Mouse (Mus musculus) C2C12 (cell line): ENCODE results near the gene Slc36a2. TPM values are rescaled to one million over a fixed set of nuclear protein-coding genes. Genes with fewer than 3 reads are reported as not detected.
A peak's percentile ranks its signal among the peaks of the same experiment; 100 is the strongest.

Experiments
- H3K27me3 ChIP-seq: one replicate; pipeline ENCODE4 v1.6.1; 2011; ENCODE audit not compliant: control insufficient read depth, insufficient read depth, insufficient read length
- H3K36me3 ChIP-seq: one replicate; pipeline ENCODE4 v1.6.1; 2011; ENCODE audit not compliant: control insufficient read depth, insufficient read depth
- H3K4me3 ChIP-seq: one replicate; pipeline ENCODE4 v1.5.1; 2011; ENCODE audit warnings: mild to moderate bottlenecking, control low read depth; ENCODE audit not compliant: poor library complexity, insufficient read depth, severe bottlenecking
- H3K79me2 ChIP-seq: one replicate; pipeline ENCODE4 v1.6.1; 2011; ENCODE audit not compliant: control insufficient read depth, insufficient read depth
- H3K79me3 ChIP-seq: one replicate; pipeline ENCODE4 v1.6.1; 2011; ENCODE audit warnings: low read depth, control low read depth
- H3ac ChIP-seq: one replicate; pipeline ENCODE3; 2011; ENCODE audit warnings: low read depth; ENCODE audit not compliant: control insufficient read depth, insufficient read length
- CEBPB ChIP-seq: IDR thresholded peaks from one replicate; pipeline ENCODE4 v1.6.1; 2011; ENCODE audit warnings: low read depth, mild to moderate bottlenecking, control low read depth, moderate library complexity
- CTCF ChIP-seq: IDR thresholded peaks from one replicate; pipeline ENCODE4 v1.5.1; 2011; ENCODE audit not compliant: control insufficient read depth, insufficient read depth, insufficient read length
- FOSL1 ChIP-seq: IDR thresholded peaks from one replicate; pipeline ENCODE4 v1.8.0; 2011; ENCODE audit warnings: mild to moderate bottlenecking, low read length; ENCODE audit not compliant: poor library complexity, insufficient read depth, severe bottlenecking
- MAX ChIP-seq: IDR thresholded peaks from one replicate; pipeline ENCODE4 v1.6.1; 2011; ENCODE audit warnings: mild to moderate bottlenecking, control low read depth
- MYOD1 ChIP-seq: IDR thresholded peaks from one replicate; pipeline ENCODE4 v1.6.1; 2011; ENCODE audit warnings: low read depth; ENCODE audit not compliant: control insufficient read depth, insufficient read length
- MYOG ChIP-seq: IDR thresholded peaks from one replicate; pipeline ENCODE4 v1.6.1; 2011; ENCODE audit not compliant: control insufficient read depth, insufficient read length; ENCODE audit errors: extremely low read depth
- USF1 ChIP-seq: IDR thresholded peaks from one replicate; pipeline ENCODE4 v1.6.1; 2011; ENCODE audit warnings: low read depth, mild to moderate bottlenecking, control low read depth, moderate library complexity
- polyA plus RNA-seq: library from polyadenylated mRNA; unstranded; fragments of >200 nt; fragmentation: generic; extraction: Trizol; gene quantifications from one replicate; pipeline ENCODE4 v1.2.1, GENCODE M21; 2012; ENCODE audit warnings: missing spikeins

The Slc36a2 gene
- polyA plus RNA-seq, 1 experiment: not detected

- H3K27me3 ChIP-seq: no peaks in the 10 kb centered on the region
- no peaks in the 10 kb centered on the region for H3K36me3 ChIP-seq
- H3K79me3 ChIP-seq: no peaks in the 10 kb centered on the region
- H3K4me3 ChIP-seq: no peak overlapping the region
- H3ac ChIP-seq: no peak overlapping the region
- TF ChIP-seq CTCF: no peak
- TF ChIP-seq MYOD1: no peak
- TF ChIP-seq CEBPB: no peak
- no peak for TF ChIP-seq USF1
- no peak for TF ChIP-seq FOSL1
- TF ChIP-seq MAX: no peak
- TF ChIP-seq MYOG: no peak
- no peaks in the 10 kb centered on the region for H3K79me2 ChIP-seq
These were observed 13.0 kb upstream of the Slc36a2 start for GRCm38 (mm10) chr11:55197740-55198510.

GRCm38 (mm10) chr11:55197086-55197485 lies 12.2 kb upstream of the Slc36a2 start:
- H3K4me3 ChIP-seq: no peak overlapping the region
- H3K27me3 ChIP-seq: no peaks in the 10 kb centered on the region
- H3K79me3 ChIP-seq: no peaks in the 10 kb centered on the region
- H3K36me3 ChIP-seq: no peaks in the 10 kb centered on the region
- H3K79me2 ChIP-seq: no peaks in the 10 kb centered on the region
- H3ac ChIP-seq: no peak overlapping the region
- peak; percentile 5 for TF ChIP-seq CEBPB
- TF ChIP-seq CTCF: no peak
- no peak for TF ChIP-seq USF1
- no peak for TF ChIP-seq MYOD1
- no peak for TF ChIP-seq FOSL1

GRCm38 (mm10) chr11:55190216-55190615 lies 5.3 kb upstream of the Slc36a2 start:
- no peaks in the 10 kb centered on the region for H3K79me3 ChIP-seq
- H3K4me3 ChIP-seq: no peak overlapping the region
- peaks cover 7% of the 10 kb centered on the region for H3K27me3 ChIP-seq
- no peaks in the 10 kb centered on the region for H3K79me2 ChIP-seq
- H3ac ChIP-seq: no peak overlapping the region
- H3K36me3 ChIP-seq: no peaks in the 10 kb centered on the region
- TF ChIP-seq USF1: no peak
- TF ChIP-seq CTCF: no peak
- TF ChIP-seq MYOG: no peak
- no peak for TF ChIP-seq FOSL1
- TF ChIP-seq MYOD1: no peak
- no peak for TF ChIP-seq CEBPB
- no peak for TF ChIP-seq MAX

- no peaks in the 10 kb centered on the region for H3K79me3 ChIP-seq
- no peak overlapping the region for H3ac ChIP-seq
- TF ChIP-seq CTCF (no peak), USF1 (no peak), MYOD1 (no peak), FOSL1 (no peak), CEBPB (no peak), MAX (no peak)
- peaks cover 22% of the 10 kb centered on the region for H3K27me3 ChIP-seq
- no peaks in the 10 kb centered on the region for H3K36me3 ChIP-seq
- no peaks in the 10 kb centered on the region for H3K79me2 ChIP-seq
- no peak overlapping the region for H3K4me3 ChIP-seq
These were observed 2.9 kb upstream of the Slc36a2 start for GRCm38 (mm10) chr11:55187777-55188176.

DNA sequence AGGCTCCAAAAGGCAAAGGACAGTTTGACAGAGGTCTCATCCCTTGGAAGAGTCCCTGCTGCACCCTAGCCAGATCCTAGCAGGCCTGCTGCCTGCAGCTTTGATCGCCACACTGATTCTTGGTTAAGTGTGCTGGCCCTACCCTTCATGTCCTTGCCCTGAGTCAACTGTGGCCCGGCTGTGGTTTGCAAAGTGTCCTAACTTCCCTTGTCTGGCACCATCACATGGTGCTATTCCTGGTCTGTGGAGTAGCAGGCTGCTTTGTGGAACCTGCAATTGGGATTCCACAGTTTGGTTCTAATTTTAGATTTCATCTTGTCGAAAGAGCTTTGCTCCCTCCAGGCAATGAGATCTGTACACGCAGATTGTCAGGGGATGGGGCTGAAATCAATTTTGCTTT lies 2.4 kb upstream of the Slc36a2 start:
- Histone ChIP-seq H3K79me3 (no peaks in the 10 kb centered on the region), H3K79me2 (no peaks in the 10 kb centered on the region), H3K4me3 (no peak overlapping the region), H3K27me3 (peaks cover 22% of the 10 kb centered on the region), H3ac (no peak overlapping the region), H3K36me3 (no peaks in the 10 kb centered on the region)
- TF ChIP-seq MYOD1 (no peak), CEBPB (no peak), MYOG (no peak), MAX (no peak), CTCF (no peak), USF1 (no peak), FOSL1 (no peak)

DNA sequence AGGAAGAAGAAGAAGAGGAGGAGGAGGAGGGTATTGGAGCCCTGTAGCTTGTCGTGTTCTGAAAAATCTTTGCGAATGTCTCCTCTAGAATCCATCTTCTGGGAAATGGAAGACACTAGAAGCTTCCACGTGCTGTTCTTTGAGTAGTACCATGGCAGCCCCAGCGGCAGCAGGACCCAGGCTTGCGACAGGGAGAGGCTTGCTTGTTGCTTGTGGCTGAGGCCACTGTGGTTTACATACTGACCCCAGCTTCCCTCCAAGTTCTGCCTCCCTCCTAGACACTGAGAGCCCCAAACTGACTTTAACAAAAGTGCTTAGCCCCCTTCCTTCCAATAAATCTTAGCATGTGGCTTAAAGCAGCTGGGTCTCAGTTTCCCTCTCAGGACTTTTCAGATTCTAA lies 631 bp downstream of the Slc36a2 start:
- no peak for TF ChIP-seq CEBPB
- H3K36me3 ChIP-seq: no peaks in the 10 kb centered on the region
- no peaks in the 10 kb centered on the region for H3K79me2 ChIP-seq
- peaks cover 41% of the 10 kb centered on the region for H3K27me3 ChIP-seq
- H3K79me3 ChIP-seq: no peaks in the 10 kb centered on the region
- H3ac ChIP-seq: no peak overlapping the region
- H3K4me3 ChIP-seq: no peak overlapping the region
